Mouse (Mus musculus): Measurements from ENCODE around the gene Akap7. TPM values are rescaled to one million over a fixed set of nuclear protein-coding genes. Genes with fewer than 3 reads are reported as not detected.

Akap7 gene
- total and polyA plus RNA-seq, 3 experiments = 17.2 to 59.1 (median 56.2) TPM

GRCm38 (mm10) chr10:25285100-25285811, 22.4 kb downstream of the Akap7 start:
- H3K4me1 ChIP-seq (ENCODE audit: control insufficient read depth, insufficient read depth, low read length) = no peaks in the 10 kb centered on the region
- H3K27me3 ChIP-seq (ENCODE audit: control insufficient read depth, insufficient read depth, low read length) = no peaks in the 10 kb centered on the region
- no peak for TF ChIP-seq EP300 (IDR thresholded peaks at IDR 0.05; ENCODE audit: insufficient read depth, low read depth, low read length)
- peak; percentile 1; the same call in 1 of the 2 replicates for TF ChIP-seq CTCF (IDR thresholded peaks at IDR 0.05)
- intact Hi-C loops (cut with DNase I) = no loop called here
- no peak overlapping the region for H3K4me3 ChIP-seq
- H3K27ac ChIP-seq = 0 out of 2 replicates have a peak overlapping the region, but pooled peaks have one; percentile 26
- H3K36me3 ChIP-seq (ENCODE audit: control insufficient read depth, insufficient read depth, low read length) = peaks cover 12% of the 10 kb centered on the region
- DNase-seq = no peak
- WGBS = 69% methylated on average over 11 of the region's 11 CpGs
- no peak overlapping the region for H3K9ac ChIP-seq (ENCODE audit: low read depth, low read length)
- no peaks in the 10 kb centered on the region for H3K79me2 ChIP-seq (replicated peaks; ENCODE audit: control insufficient read depth, insufficient read depth, low read length)

DNA sequence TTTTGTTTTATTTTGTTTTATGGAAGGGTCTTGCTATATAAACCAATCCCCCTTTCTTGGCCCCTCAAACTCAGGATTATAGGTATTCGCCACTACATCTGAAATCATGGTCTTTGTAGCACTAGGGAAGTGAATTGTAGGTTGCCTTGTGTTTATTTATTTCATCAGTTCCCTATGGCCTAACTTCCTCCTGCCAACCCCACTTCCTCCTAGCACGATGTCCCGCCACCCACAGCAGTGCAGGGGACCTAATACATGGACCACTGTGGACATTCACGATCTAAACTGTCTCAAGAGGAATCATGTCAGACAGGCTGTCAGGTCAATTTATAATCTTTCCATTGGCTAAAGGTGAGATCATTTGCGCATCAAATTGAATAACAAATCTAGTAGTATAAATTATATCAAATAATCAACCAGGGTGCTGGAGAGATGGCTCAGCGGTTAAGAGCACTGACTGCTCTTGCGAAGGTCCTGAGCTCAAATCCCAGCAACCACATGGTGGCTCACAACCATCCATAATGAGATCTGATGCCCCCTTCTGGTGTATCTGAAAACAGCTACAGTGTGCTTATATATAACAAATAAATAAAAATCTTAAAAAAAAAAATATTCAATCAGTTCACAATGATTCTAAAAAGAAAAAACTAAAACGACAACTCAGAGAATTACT, 23.1 kb downstream of the Akap7 start:
- no peak overlapping the region for H3K4me3 ChIP-seq
- peak; percentile 50 for TF ChIP-seq CTCF (IDR thresholded peaks at IDR 0.05)
- TF ChIP-seq POLR2A (IDR thresholded peaks at IDR 0.05; ENCODE audit: insufficient read depth, low read depth, low read length) = no peak
- intact Hi-C loops (cut with DNase I) = no loop called here
- H3K79me2 ChIP-seq (replicated peaks; ENCODE audit: control insufficient read depth, insufficient read depth, low read length) = no peaks in the 10 kb centered on the region
- no peak for DNase-seq
- H3K36me3 ChIP-seq (ENCODE audit: control insufficient read depth, insufficient read depth, low read length) = peaks cover 12% of the 10 kb centered on the region
- H3K9ac ChIP-seq (ENCODE audit: low read depth, low read length) = no peak overlapping the region
- 86% methylated on average over 8 of the region's 8 CpGs for WGBS
- H3K4me1 ChIP-seq (ENCODE audit: control insufficient read depth, insufficient read depth, low read length) = peaks cover 1% of the 10 kb centered on the region; the same call in 1 of the 2 replicates
- H3K27ac ChIP-seq = 0 out of 2 replicates have a peak overlapping the region, but pooled peaks have one; percentile 26
- H3K27me3 ChIP-seq (ENCODE audit: control insufficient read depth, insufficient read depth, low read length) = no peaks in the 10 kb centered on the region

DNA sequence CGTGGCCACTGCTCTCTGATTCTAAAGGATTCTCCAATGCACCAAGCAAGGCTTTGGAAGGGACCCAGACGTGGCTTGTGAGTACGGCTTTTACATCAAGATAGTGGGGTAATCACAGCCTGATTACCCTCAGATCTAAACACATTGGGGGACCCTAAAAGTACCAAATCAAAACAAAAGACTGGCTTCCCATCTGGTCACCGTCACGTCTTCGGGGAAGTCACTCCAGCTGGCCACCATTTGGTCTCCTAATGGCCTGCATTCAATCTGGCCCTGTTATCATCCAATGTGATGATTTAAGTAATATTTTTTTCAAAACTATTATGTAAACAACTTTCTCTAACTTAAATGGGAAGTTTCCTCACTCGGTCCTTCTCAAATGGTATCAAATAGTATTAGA, 24.3 kb downstream of the Akap7 start:
- no peak overlapping the region for H3K9ac ChIP-seq (ENCODE audit: low read depth, low read length)
- WGBS = 61% methylated on average over 7 of the region's 7 CpGs
- no peaks in the 10 kb centered on the region for H3K79me2 ChIP-seq (replicated peaks; ENCODE audit: control insufficient read depth, insufficient read depth, low read length)
- H3K4me1 ChIP-seq (ENCODE audit: control insufficient read depth, insufficient read depth, low read length) = peaks cover 1% of the 10 kb centered on the region; the same call in 1 of the 2 replicates
- intact Hi-C loops (cut with DNase I) = no loop called here
- TF ChIP-seq POLR2A (IDR thresholded peaks at IDR 0.05; ENCODE audit: insufficient read depth, low read depth, low read length) (no peak), EP300 (IDR thresholded peaks at IDR 0.05; ENCODE audit: insufficient read depth, low read depth, low read length) (no peak), CTCF (IDR thresholded peaks at IDR 0.05) (no peak)
- no peaks in the 10 kb centered on the region for H3K27me3 ChIP-seq (ENCODE audit: control insufficient read depth, insufficient read depth, low read length)
- peak overlapping the region; percentile 1; the same call in 1 of the 2 replicates for H3K27ac ChIP-seq
- H3K36me3 ChIP-seq (ENCODE audit: control insufficient read depth, insufficient read depth, low read length) = peaks cover 10% of the 10 kb centered on the region
- peak in 1 of 2 experiments; percentile 34 for DNase-seq
- no peak overlapping the region for H3K4me3 ChIP-seq

DNA sequence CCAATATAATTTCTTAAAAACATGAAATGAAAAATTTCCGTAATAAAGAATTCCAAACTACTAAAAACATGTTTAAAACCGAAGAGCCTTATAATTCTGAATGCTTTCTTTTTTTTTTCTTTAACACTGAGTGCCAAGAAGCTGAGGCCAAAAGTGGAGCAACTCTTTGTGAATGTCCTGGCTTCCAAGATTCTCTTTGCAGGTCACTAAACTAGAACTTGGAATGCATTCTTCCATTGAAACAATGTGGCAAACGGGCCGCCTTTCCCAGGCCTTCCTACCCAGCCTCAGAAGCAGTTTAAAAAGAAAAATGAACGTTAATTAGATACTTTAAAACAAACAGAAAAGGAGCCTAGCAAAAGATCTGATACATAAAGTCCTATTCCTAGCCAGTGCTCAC, 27.5 kb downstream of the Akap7 start:
- Histone ChIP-seq H3K27ac (peak overlapping the region; percentile 26; the same call in 1 of the 2 replicates), H3K79me2 (replicated peaks; ENCODE audit: control insufficient read depth, insufficient read depth, low read length) (no peaks in the 10 kb centered on the region), H3K9ac (ENCODE audit: low read depth, low read length) (no peak overlapping the region), H3K4me3 (no peak overlapping the region), H3K4me1 (ENCODE audit: control insufficient read depth, insufficient read depth, low read length) (peaks cover 1% of the 10 kb centered on the region; the same call in 1 of the 2 replicates), H3K36me3 (ENCODE audit: control insufficient read depth, insufficient read depth, low read length) (peaks cover 10% of the 10 kb centered on the region), H3K27me3 (ENCODE audit: control insufficient read depth, insufficient read depth, low read length) (no peaks in the 10 kb centered on the region)
- intact Hi-C loops (cut with DNase I) = no loop called here
- 65% methylated on average over 5 of the region's 5 CpGs for WGBS
- peak in 1 of 2 experiments; percentile 24 for DNase-seq
- no peak for TF ChIP-seq POLR2A (IDR thresholded peaks at IDR 0.05; ENCODE audit: insufficient read depth, low read depth, low read length)
- TF ChIP-seq CTCF (IDR thresholded peaks at IDR 0.05) = no peak
- no peak for TF ChIP-seq EP300 (IDR thresholded peaks at IDR 0.05; ENCODE audit: insufficient read depth, low read depth, low read length)

GRCm38 (mm10) chr10:25279406-25279805, 28.3 kb downstream of the Akap7 start:
- 71% methylated on average over 3 of the region's 3 CpGs for WGBS
- Histone ChIP-seq H3K27ac (peak overlapping the region; percentile 12; the same call in 1 of the 2 replicates), H3K9ac (ENCODE audit: low read depth, low read length) (no peak overlapping the region), H3K36me3 (ENCODE audit: control insufficient read depth, insufficient read depth, low read length) (peaks cover 10% of the 10 kb centered on the region), H3K79me2 (replicated peaks; ENCODE audit: control insufficient read depth, insufficient read depth, low read length) (no peaks in the 10 kb centered on the region), H3K4me1 (ENCODE audit: control insufficient read depth, insufficient read depth, low read length) (peaks cover 1% of the 10 kb centered on the region; the same call in 1 of the 2 replicates), H3K4me3 (no peak overlapping the region), H3K27me3 (ENCODE audit: control insufficient read depth, insufficient read depth, low read length) (no peaks in the 10 kb centered on the region)
- intact Hi-C loops (cut with DNase I) = no loop called here
- TF ChIP-seq POLR2A (IDR thresholded peaks at IDR 0.05; ENCODE audit: insufficient read depth, low read depth, low read length) (no peak), EP300 (IDR thresholded peaks at IDR 0.05; ENCODE audit: insufficient read depth, low read depth, low read length) (no peak), CTCF (IDR thresholded peaks at IDR 0.05) (no peak)
- no peak for DNase-seq

DNA sequence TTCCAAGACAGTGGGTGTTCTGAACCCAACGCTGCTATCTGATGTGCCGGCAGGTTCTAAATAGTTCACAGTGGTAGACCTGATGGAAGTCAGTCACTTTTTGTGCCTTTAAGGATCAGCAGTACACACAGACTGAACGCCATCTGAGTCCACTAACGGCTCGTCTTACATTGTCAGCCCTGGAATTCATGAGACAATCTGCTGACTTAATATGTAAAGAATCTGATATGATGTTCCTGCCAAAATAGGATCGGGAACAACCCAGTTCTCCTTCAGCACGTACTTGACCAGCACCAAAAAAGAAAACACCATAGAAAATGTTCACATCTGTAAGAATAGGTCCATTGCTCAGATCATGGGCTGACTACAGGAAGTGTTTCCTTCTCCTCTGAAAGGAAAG, 32.2 kb downstream of the Akap7 start:
- peaks cover 1% of the 10 kb centered on the region; the same call in 1 of the 2 replicates for H3K4me1 ChIP-seq (ENCODE audit: control insufficient read depth, insufficient read depth, low read length)
- H3K36me3 ChIP-seq (ENCODE audit: control insufficient read depth, insufficient read depth, low read length) = no peaks in the 10 kb centered on the region
- 41% methylated on average over 7 of the region's 7 CpGs for WGBS
- no peak overlapping the region for H3K27ac ChIP-seq
- no peak overlapping the region for H3K9ac ChIP-seq (ENCODE audit: low read depth, low read length)
- no peak overlapping the region for H3K4me3 ChIP-seq
- TF ChIP-seq EP300 (IDR thresholded peaks at IDR 0.05; ENCODE audit: insufficient read depth, low read depth, low read length) (no peak), CTCF (IDR thresholded peaks at IDR 0.05) (no peak), POLR2A (IDR thresholded peaks at IDR 0.05; ENCODE audit: insufficient read depth, low read depth, low read length) (no peak)
- intact Hi-C loops (cut with DNase I) = no loop called here
- no peak for DNase-seq
- H3K27me3 ChIP-seq (ENCODE audit: control insufficient read depth, insufficient read depth, low read length) = no peaks in the 10 kb centered on the region
- no peaks in the 10 kb centered on the region for H3K79me2 ChIP-seq (replicated peaks; ENCODE audit: control insufficient read depth, insufficient read depth, low read length)
